Mouse (Mus musculus): ENCODE results near the gene Mark1.

Gene Mark1

DNA sequence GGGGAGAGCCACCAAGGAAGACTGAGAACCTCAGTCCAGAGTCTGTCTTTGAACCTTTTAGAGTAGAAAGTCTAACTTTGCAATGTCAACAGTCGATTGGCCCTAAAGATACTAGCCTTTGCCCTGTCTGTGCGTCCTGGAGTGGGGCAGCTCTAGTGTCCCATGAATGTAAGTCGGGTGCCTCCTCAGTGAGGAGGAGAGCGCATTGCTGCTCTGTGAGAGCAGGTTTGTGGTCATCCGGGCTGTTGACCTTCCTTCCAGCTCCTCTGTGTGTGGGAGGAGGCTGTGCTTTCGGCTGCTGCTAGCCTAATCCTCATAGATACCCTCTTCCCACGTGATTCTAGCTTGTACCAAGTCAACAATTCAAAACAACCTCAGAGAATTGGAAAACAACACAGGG lies 148.2 kb downstream of the Mark1 start:
- DNase-seq (ENCODE audit: low spot score) = no peak

DNA sequence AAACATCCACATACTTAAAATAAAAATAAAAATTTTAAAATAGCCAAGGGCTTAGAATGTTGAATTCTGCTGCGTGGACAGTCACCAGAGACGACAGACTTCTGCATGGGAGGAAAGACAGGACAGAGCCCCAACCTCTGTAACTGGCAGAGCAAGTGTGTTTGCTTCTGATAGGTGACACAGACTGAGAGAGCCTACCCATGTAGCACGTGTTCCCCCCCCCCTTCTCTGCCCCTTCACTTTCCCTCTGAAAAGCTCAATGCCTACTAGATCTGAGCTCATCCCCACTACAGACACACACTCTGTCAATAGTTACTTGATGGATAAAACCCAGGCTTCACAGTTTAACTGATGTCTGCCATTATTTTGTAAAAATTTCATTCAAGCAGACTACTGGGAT lies 152.4 kb downstream of the Mark1 start:
- no peak for DNase-seq (ENCODE audit: low spot score)
